Mouse (Mus musculus): ENCODE data around the gene Acaa1a. TPM values are rescaled to one million over a fixed set of nuclear protein-coding genes. Genes with fewer than 3 reads are reported as not detected.

The Acaa1a gene
- polyA plus RNA-seq (2016; fragmentation: Nextera tagmentation; extraction: Ambion mirVana), result 87.6 and 91.8 TPM in 2 replicates

DNA sequence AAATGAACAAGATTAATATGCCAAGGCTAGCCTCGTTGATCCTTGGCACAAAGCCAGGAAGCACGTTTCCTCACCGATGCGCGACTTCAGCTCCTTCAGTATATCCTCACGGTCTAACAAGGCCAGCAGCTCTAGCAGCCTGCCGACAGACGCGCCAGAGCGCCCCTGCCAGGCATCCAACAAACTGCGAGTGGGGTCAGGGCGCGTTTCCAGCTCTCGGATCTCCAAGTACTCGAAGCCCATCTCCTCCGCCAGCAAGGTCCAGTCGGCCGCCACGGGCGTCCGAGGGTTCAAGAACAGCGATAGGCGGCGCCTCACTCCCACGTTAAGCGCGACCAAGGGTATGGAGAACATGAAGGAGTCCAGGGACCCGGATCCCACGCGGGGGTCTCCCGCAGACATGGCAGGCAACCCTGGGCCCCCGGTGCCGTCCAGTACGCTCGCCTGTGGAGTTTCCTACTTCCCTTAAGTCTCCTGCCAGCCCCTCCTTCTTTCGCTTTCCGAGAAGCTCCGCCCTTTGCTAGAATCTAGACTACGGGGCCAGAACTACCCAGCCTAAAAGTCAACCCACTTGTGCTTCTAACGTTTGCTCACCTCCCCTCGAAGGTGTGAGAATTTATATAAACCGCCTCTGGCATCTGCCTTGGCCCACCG lies at the start of gene Acaa1a:
TSS of gene Acaa1a (plus strand) at position 119 of the 654 bp plus-strand sequence.
- Histone ChIP-seq H3K27me3 (replicated peaks) (0 out of 2 replicates have a peak, but pooled peaks cover 4% of the 10 kb centered on the region), H3K4me2 (replicated peaks) (peak within 1 kb of the TSS; percentile 63), H3K27ac (no peak within 1 kb of the TSS), H3K4me3 (peak within 1 kb of the TSS; percentile 77), H3K36me3 (peaks cover 12% of the 10 kb centered on the region), H3K9me3 (no peaks in the 10 kb centered on the region), H3K4me1 (peaks cover 22% of the 10 kb centered on the region), H3K9ac (peak within 1 kb of the TSS; percentile 87)
- 2% methylated on average over 43 of the region's 43 CpGs for WGBS
- ATAC-seq (ENCODE audit: low FRiP score, low read depth), result no peak

DNA sequence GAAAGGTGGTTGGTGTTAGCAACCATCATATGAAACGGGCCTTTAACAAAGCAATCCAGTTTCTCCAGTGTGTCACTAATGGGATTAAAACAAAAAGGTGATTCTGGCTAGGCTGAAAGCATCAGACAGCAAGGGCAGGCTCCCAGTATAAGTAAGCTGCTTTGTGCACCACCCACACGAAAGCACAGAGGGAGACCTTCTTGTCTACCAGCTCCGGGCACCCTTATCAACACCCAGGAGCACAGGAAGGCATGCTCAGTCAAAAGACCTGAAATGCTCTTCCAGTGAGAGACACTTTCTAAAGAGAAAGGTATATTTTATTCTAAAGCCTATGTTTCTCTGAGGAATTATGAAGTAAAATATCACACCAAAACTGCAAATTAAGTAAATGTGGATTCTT lies 48.7 kb upstream of the Acaa1a start:
- no peak overlapping the region for H3K27ac ChIP-seq
- H3K4me1 ChIP-seq, result no peaks in the 10 kb centered on the region
- no peak overlapping the region for H3K4me2 ChIP-seq (replicated peaks)
- H3K36me3 ChIP-seq, result no peaks in the 10 kb centered on the region; the same call in none of the 2 replicates
- no peaks in the 10 kb centered on the region for H3K9me3 ChIP-seq
- whole genome bisulfite sequencing, result 89% methylated on average over 3 of the region's 3 CpGs
- no peaks in the 10 kb centered on the region for H3K27me3 ChIP-seq (replicated peaks)
- no peak overlapping the region for H3K4me3 ChIP-seq
- ATAC-seq (ENCODE audit: low FRiP score, low read depth), result no peak
- no peak overlapping the region for H3K9ac ChIP-seq

DNA sequence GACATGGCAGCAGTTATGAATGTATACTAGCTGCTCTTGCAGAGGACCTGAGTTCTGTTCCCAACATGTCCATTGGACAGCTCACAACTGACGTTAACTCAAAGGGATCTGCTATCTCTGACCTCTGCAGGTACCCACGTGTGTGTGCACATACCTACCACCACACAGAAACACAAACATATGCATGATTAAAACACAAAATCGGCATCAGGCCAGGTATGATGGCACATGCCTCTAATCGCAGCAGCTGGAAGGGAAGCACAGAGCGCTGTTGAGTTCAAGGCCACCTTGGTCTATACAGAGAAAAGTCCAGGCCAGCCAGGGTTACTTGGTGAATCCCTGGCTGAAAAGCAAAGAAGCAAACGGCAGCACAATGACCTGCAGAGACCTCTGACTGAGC lies 41.8 kb upstream of the Acaa1a start:
- Histone ChIP-seq H3K27me3 (replicated peaks) (no peaks in the 10 kb centered on the region), H3K4me2 (replicated peaks) (no peak overlapping the region), H3K9ac (no peak overlapping the region), H3K4me1 (no peaks in the 10 kb centered on the region), H3K4me3 (no peak overlapping the region), H3K36me3 (peaks cover 11% of the 10 kb centered on the region), H3K9me3 (no peaks in the 10 kb centered on the region), H3K27ac (no peak overlapping the region)
- ATAC-seq (ENCODE audit: low FRiP score, low read depth), result no peak
- WGBS, result 92% methylated on average over 6 of the region's 6 CpGs

DNA sequence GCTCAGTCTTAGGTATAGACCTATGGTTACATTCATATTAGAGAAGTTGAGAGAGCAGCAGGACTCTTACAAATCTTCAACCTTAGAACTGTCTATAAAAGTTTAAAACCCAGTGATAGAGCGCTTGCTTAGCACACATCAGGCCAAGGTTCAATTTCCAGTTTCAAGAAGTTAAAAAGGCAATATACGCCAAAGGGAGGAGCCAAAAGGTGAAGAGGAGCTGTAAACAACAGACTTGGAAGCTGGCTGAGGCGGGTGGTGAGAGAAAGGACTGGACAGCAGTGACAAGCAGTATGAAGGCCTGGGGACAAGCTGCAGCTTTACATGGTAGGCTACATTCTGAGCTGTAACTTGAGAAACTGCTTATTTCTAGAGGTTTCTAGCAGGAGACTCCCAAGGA lies 40.9 kb upstream of the Acaa1a start:
- no peak overlapping the region for H3K9ac ChIP-seq
- H3K4me2 ChIP-seq (replicated peaks), result no peak overlapping the region
- H3K27ac ChIP-seq, result no peak overlapping the region
- no peak overlapping the region for H3K4me3 ChIP-seq
- no peaks in the 10 kb centered on the region for H3K4me1 ChIP-seq
- H3K27me3 ChIP-seq (replicated peaks), result no peaks in the 10 kb centered on the region
- no peaks in the 10 kb centered on the region for H3K9me3 ChIP-seq
- peaks cover 17% of the 10 kb centered on the region for H3K36me3 ChIP-seq
- WGBS, result 80% methylated on average over 3 of the region's 3 CpGs
- no peak for ATAC-seq (ENCODE audit: low FRiP score, low read depth)

DNA sequence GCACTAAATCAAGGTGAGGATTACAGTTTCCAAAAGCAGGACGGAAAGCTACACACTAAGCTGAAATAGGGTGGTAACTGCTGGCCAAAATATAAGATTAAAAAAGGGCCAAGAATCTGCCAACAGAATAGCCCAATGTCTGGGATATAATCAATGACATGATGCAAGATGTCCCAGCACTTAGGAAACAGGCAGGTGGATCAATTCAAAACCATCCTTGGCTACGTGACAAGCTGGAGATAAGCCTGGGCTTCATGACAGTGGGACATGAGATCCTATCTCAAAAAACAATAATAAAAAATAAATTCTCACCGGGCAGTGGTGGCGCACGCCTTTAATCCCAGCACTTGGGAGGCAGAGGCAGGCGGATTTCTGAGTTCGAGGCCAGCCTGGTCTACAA lies 33.6 kb upstream of the Acaa1a start:
- Histone ChIP-seq H3K4me2 (replicated peaks) (no peak overlapping the region), H3K27ac (no peak overlapping the region), H3K9me3 (no peaks in the 10 kb centered on the region), H3K4me3 (no peak overlapping the region), H3K4me1 (no peaks in the 10 kb centered on the region), H3K9ac (no peak overlapping the region), H3K36me3 (peaks cover 17% of the 10 kb centered on the region), H3K27me3 (replicated peaks) (no peaks in the 10 kb centered on the region)
- ATAC-seq (ENCODE audit: low FRiP score, low read depth), result no peak
- WGBS, result 96% methylated on average over 7 of the region's 7 CpGs

DNA sequence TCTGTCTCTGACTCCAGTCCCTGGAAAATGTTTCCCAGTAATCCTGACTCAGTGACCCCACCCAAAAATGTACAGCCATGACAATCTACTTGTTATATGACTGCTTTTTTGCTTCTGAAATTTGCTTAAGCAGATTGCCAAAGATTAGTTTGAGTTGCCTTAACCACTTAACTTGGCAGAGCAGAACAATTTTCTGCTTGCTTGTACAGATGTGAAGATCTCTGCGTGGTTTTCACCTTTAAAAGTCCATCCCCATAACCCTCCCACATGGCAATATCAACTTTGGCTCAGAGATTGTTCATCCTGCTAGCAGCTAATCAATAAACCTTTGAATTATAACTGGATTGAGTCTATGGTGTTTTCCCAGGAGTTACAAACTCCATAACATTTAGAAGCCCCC lies 30.4 kb upstream of the Acaa1a start:
- Histone ChIP-seq H3K4me3 (no peak overlapping the region), H3K4me2 (replicated peaks) (no peak overlapping the region), H3K36me3 (no peaks in the 10 kb centered on the region), H3K27me3 (replicated peaks) (no peaks in the 10 kb centered on the region), H3K9ac (no peak overlapping the region), H3K4me1 (no peaks in the 10 kb centered on the region), H3K9me3 (no peaks in the 10 kb centered on the region), H3K27ac (no peak overlapping the region)
- 96% methylated on average over 1 of the region's 1 CpGs for WGBS
- ATAC-seq (ENCODE audit: low FRiP score, low read depth), result no peak

DNA sequence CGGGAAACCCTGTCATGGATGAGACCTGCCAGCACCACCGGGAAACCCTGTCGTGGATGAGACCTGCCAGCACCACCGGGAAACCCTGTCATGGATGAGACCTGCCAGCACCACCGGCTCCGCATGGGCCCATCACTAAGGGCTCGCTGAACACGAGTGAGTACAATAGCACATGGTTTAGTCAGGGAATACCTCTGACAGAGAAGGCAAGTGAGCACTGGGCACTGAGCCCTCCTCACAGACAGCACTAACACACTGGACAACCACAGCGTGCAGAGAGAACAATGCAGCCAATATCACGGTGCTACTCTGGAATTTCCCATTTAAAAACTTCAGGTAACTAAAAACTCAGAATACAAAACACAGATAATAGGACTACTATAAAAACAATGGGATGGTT lies 26.4 kb upstream of the Acaa1a start:
- Histone ChIP-seq H3K4me3 (no peak overlapping the region), H3K27me3 (replicated peaks) (no peaks in the 10 kb centered on the region), H3K4me1 (no peaks in the 10 kb centered on the region), H3K27ac (no peak overlapping the region), H3K4me2 (replicated peaks) (no peak overlapping the region), H3K36me3 (no peaks in the 10 kb centered on the region), H3K9ac (no peak overlapping the region), H3K9me3 (no peaks in the 10 kb centered on the region)
- 94% methylated on average over 10 of the region's 10 CpGs for WGBS
- ATAC-seq (ENCODE audit: low FRiP score, low read depth), result no peak

DNA sequence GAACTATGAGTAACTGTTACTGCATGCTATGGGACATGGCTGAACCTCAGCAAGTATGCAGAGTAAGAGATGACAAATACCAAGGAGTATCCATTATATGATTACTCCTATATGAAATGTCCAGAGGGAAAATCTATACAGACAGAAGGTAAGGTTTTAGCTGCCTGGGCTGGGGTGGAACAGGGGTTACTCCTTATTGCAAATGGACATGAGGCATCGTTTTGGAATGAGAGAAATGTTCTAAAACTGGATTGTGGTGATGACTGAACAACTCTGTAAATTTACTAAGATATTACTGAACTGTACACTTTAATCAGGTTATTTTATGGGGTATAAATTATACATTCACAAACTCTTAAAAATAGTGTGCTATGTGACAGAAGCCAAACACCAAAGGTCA lies 20.6 kb upstream of the Acaa1a start:
- WGBS, result 95% methylated on average over 1 of the region's 1 CpGs

DNA sequence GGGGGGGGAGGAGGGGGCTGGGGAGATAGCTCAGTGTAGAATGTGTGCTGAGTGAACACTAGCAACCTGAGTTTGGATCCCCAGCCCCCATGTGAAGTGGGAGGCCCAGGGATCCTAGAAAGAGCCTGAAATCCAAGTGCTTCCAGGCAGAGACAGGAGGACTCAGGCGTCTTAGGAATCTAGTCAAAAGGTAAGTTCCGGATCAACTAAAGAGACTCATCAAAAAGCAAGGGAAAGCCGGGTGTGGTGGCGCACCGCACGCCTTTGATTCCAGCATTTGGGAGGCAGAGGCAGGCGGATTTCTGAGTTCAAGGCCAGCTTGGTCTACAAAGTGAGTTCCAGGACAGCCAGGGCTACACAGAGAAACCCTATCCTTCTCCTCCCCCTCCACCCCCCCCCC lies 19.0 kb upstream of the Acaa1a start:
- Histone ChIP-seq H3K27me3 (replicated peaks) (no peaks in the 10 kb centered on the region), H3K4me1 (peaks cover 16% of the 10 kb centered on the region), H3K4me3 (no peak overlapping the region), H3K36me3 (no peaks in the 10 kb centered on the region), H3K9me3 (no peaks in the 10 kb centered on the region), H3K4me2 (replicated peaks) (peak overlapping the region; percentile 91), H3K9ac (no peak overlapping the region), H3K27ac (no peak overlapping the region)
- no peak for ATAC-seq (ENCODE audit: low FRiP score, low read depth)
- 80% methylated on average over 7 of the region's 7 CpGs for WGBS

More for the DNA sequence above, 20.6 kb upstream of the Acaa1a start:
- Histone ChIP-seq H3K4me2 (replicated peaks) (no peak overlapping the region), H3K9ac (no peak overlapping the region), H3K9me3 (no peaks in the 10 kb centered on the region), H3K4me3 (no peak overlapping the region), H3K27me3 (replicated peaks) (no peaks in the 10 kb centered on the region), H3K4me1 (peaks cover 16% of the 10 kb centered on the region), H3K36me3 (no peaks in the 10 kb centered on the region), H3K27ac (no peak overlapping the region)
- no peak for ATAC-seq (ENCODE audit: low FRiP score, low read depth)

DNA sequence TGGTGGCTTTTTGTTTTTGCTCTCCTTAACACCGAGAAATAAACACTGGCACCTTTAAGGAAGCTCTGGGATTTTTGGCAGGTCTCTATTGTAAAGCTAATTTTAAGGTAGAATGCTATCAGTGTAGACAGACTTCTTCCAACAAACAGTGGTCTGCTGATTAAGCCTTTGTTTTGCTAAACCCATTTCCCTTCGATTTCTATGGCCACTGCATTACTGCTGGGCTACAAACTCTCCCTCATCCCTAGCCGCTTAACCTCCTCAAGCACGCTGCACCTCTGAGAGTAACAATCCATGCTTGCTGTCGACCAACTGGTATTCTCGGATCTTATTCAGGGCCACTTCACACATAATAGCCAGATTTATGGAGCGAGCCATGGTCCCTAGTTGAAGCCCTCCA lies 18.5 kb upstream of the Acaa1a start:
- H3K4me2 ChIP-seq (replicated peaks), result peak overlapping the region; percentile 91
- no peaks in the 10 kb centered on the region for H3K27me3 ChIP-seq (replicated peaks)
- H3K36me3 ChIP-seq, result no peaks in the 10 kb centered on the region
- 10% methylated on average over 7 of the region's 7 CpGs for WGBS
- H3K4me3 ChIP-seq, result peak overlapping the region; percentile 90
- peaks cover 16% of the 10 kb centered on the region for H3K4me1 ChIP-seq
- peak overlapping the region; percentile 87 for H3K9ac ChIP-seq
- no peak overlapping the region for H3K27ac ChIP-seq
- H3K9me3 ChIP-seq, result no peaks in the 10 kb centered on the region
- no peak for ATAC-seq (ENCODE audit: low FRiP score, low read depth)

DNA sequence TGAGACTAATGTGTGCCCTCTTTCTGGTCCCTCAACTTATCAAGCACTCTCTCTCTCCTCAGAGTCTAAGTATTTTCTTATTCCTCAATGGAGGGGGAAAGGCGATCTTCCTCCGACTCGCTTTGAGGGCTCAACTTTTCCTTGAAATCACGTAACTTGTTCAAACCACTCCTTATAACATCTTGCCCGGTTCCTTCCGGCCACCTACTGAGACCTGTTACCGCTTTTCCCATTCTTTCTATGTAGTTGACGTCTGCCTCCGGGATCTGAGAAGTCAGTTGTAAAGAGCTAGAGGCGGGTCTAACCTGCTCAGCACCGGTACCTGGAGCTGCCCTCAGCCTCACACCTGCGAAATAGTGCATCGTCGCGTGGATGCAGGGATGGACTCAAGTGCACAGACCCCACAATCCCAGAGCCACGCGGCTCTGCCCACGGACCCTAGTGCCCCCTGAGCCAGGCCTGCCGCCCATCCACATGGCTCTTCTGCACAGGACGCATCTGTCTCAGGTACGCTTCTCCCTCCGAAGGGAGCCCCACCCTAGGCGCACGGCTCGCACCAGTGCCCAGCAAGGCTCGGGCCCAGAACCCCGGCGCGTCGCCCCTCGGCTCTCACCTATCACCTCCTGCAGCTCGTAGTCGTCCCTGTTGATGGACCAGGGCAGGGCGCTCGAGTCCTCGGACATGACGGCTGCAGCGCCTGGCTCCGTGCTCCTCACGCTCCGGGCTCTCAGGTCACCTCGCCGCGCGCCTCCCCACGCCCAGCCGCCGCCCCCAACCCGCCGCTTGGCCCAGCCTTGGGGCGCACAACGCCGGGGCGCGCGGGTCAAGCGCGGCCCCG lies 17.9 kb upstream of the Acaa1a start:
- WGBS, result under 1% methylated on average over 59 of the region's 59 CpGs
- peak overlapping the region; percentile 69; the same call in 1 of the 2 replicates for H3K27ac ChIP-seq
- peak; percentile 63 for ATAC-seq (ENCODE audit: low FRiP score, low read depth)
- H3K36me3 ChIP-seq, result no peaks in the 10 kb centered on the region
- peak overlapping the region; percentile 90 for H3K4me3 ChIP-seq
- no peaks in the 10 kb centered on the region for H3K27me3 ChIP-seq (replicated peaks)
- H3K4me1 ChIP-seq, result peaks cover 16% of the 10 kb centered on the region
- peak overlapping the region; percentile 87 for H3K9ac ChIP-seq
- no peaks in the 10 kb centered on the region for H3K9me3 ChIP-seq
- H3K4me2 ChIP-seq (replicated peaks), result peak overlapping the region; percentile 91

DNA sequence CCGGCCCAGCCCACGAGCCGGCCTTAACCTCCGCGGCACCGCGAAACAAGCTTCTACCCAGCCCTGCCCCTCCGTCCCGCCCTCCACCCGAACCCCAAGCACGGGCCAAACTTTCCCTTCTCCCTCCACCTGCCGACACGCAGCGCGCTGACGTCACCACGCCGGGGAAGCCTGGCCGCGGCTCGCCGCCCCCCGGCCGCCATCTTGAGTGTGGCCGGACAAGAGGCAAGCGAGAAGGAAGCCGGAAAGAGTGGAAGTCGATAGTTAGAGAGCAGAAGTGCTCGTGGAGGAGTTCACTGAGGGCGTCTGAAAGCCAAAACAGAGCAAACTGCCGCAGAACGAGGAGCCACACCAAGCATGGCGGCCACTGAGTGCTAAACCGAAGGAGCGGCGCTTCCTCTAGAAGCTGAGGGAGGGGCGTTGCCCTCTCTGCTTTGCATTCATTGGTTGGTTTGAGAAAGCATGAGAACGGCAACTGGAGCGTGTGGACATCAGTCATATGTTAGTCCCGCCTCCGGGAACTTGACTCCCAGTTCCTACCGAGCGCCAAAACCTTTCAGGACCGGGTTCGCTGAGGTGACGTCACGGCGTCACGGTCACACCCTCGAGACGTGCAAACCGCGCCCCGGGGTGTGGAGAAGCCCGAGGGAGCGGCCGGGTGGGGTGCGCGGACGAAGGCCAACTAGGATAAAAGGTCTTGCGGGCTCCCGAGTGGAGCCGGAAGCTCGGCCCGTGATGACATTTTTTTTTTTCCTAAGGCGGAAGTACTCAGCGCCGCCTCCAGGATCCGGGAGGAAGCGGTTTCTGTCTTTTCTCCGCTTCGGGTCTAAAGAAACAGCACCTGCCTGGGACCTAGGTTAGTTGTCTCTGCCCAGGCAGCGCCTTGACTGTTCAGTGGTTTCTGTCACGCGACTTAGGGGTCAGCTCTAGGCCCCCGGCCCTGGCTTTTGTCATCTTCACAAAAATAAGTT lies 16.9 kb upstream of the Acaa1a start, which contains the start of gene Oxsr1:
TSS of gene Oxsr1 (minus strand) at position 139 of the 971 bp plus-strand sequence.
- H3K9ac ChIP-seq, result peak within 1 kb of the TSS; percentile 87
- H3K27ac ChIP-seq, result peak within 1 kb of the TSS; percentile 69
- peak within 1 kb of the TSS; percentile 91 for H3K4me2 ChIP-seq (replicated peaks)
- no peaks in the 10 kb centered on the region for H3K27me3 ChIP-seq (replicated peaks)
- H3K4me1 ChIP-seq, result peaks cover 16% of the 10 kb centered on the region
- no peaks in the 10 kb centered on the region for H3K9me3 ChIP-seq
- under 1% methylated on average over 76 of the region's 76 CpGs for WGBS
- H3K4me3 ChIP-seq, result peak within 1 kb of the TSS; percentile 90
- no peaks in the 10 kb centered on the region for H3K36me3 ChIP-seq
- peak; percentile 96 for ATAC-seq (ENCODE audit: low FRiP score, low read depth)

Data from neural tube, embryonic 12.5 days (tissue).